Comparison of ENCODE assay signal across 12 mouse cellular contexts in genomic region chr5:4661420-4662197, GRCm38 (mm10).
A peak's percentile ranks its signal among the peaks of the same experiment; 100 is the strongest.
DNase-seq lines count a peak whose midpoint lies in the region; ATAC-seq lines count a peak whose summit lies in the region.
"Had no signal": no experiment of that assay in that cellular context is flagged by ENCODE, and none has a peak within 500 bp of the region (broad histone marks: within the 10 kb centered on the region; RNA-seq: fewer than 3 reads in every experiment).

No protein-coding gene starts in this region.

- H3K9ac ChIP-seq in heart, embryonic 13.5 days, result no peak overlapping the region
- no peak overlapping the region for H3K9ac ChIP-seq in intestine, embryonic 14.5 days (ENCODE audit: low read length)
- no peak overlapping the region for H3K9ac ChIP-seq in limb, embryonic 12.5 days (replicated peaks)

- 39% methylated on average over 12 of the region's 12 CpGs for WGBS in heart, embryonic 13.5 days
- WGBS in intestine, embryonic 14.5 days, result 12% methylated on average over 12 of the region's 12 CpGs
- 16% methylated on average over 12 of the region's 12 CpGs for WGBS in limb, embryonic 12.5 days

- H3K4me3 ChIP-seq in heart, embryonic 13.5 days, result no peak overlapping the region
- peak overlapping the region; percentile 7; the same call in 1 of the 2 replicates for H3K4me3 ChIP-seq in intestine, embryonic 14.5 days (ENCODE audit: low read depth, low read length)
- H3K4me3 ChIP-seq in limb, embryonic 12.5 days (replicated peaks), result no peak overlapping the region

- DNase-seq in heart, adult 8-10 months (ENCODE audit: low spot score), result no peak
- DNase-seq in intestine, embryonic 14.5 days (ENCODE audit: low spot score), result no peak
- DNase-seq in lung, postnatal 25 days (ENCODE audit: low spot score), result peak; percentile 35
- no peak for DNase-seq in T-cell, adult 2 months (ENCODE audit: low spot score)
- no peak for DNase-seq in adrenal gland, adult 2 months
- DNase-seq: cerebellum, adult 11 months; layer of hippocampus, postnatal 36 days; midbrain, embryonic 14.5 days; right cerebral cortex, postnatal 25 days had no signal

- H3K27me3 ChIP-seq in heart, embryonic 13.5 days (replicated peaks), result no peaks in the 10 kb centered on the region
- no peaks in the 10 kb centered on the region for H3K27me3 ChIP-seq in intestine, embryonic 14.5 days (replicated peaks; ENCODE audit: control insufficient read depth, insufficient read depth, low read length)
- H3K27me3 ChIP-seq in limb, embryonic 12.5 days, result no peaks in the 10 kb centered on the region

- no peak overlapping the region for H3K27ac ChIP-seq in heart, embryonic 13.5 days (replicated peaks)
- H3K27ac ChIP-seq in intestine, embryonic 14.5 days (ENCODE audit: low read depth), result peak overlapping the region; percentile 34
- H3K27ac ChIP-seq in limb, embryonic 12.5 days, result no peak overlapping the region

- H3K4me2 ChIP-seq in heart, embryonic 13.5 days, result peak overlapping the region; percentile 30; the same call in 1 of the 2 replicates
- H3K4me2 ChIP-seq in intestine, embryonic 14.5 days (ENCODE audit: low read length), result peak overlapping the region; percentile 39
- peak overlapping the region; percentile 30 for H3K4me2 ChIP-seq in limb, embryonic 12.5 days

- peaks cover 7% of the 10 kb centered on the region; the same call in 1 of the 2 replicates for H3K9me3 ChIP-seq in heart, embryonic 13.5 days
- peaks cover 7% of the 10 kb centered on the region; the same call in 1 of the 2 replicates for H3K9me3 ChIP-seq in intestine, embryonic 14.5 days (ENCODE audit: control insufficient read depth, low read length)
- peaks cover 5% of the 10 kb centered on the region for H3K9me3 ChIP-seq in limb, embryonic 12.5 days

- no peaks in the 10 kb centered on the region for H3K36me3 ChIP-seq in heart, embryonic 13.5 days
- H3K36me3 ChIP-seq in intestine, embryonic 14.5 days (ENCODE audit: control insufficient read depth, insufficient read depth, low read length), result no peaks in the 10 kb centered on the region
- no peaks in the 10 kb centered on the region for H3K36me3 ChIP-seq in limb, embryonic 12.5 days

- no peak for ATAC-seq in heart, embryonic 13.5 days (ENCODE audit: extremely low read depth, insufficient number of reproducible peaks, low FRiP score, low TSS enrichment)
- ATAC-seq in intestine, embryonic 14.5 days (replicated peaks; ENCODE audit: low FRiP score, low TSS enrichment, low read depth), result no peak
- no peak for ATAC-seq in limb, embryonic 12.5 days (ENCODE audit: insufficient number of reproducible peaks, insufficient read depth, low FRiP score, low TSS enrichment, low read depth)
- ATAC-seq in megakaryocyte progenitor cell, adult 5-6 weeks (replicated peaks; ENCODE audit: poor library complexity), result no peak

- peaks cover 15% of the 10 kb centered on the region for H3K4me1 ChIP-seq in heart, embryonic 13.5 days
- H3K4me1 ChIP-seq in intestine, embryonic 14.5 days (replicated peaks; ENCODE audit: control insufficient read depth, insufficient read depth, low read length), result peaks cover 27% of the 10 kb centered on the region
- H3K4me1 ChIP-seq in limb, embryonic 12.5 days (replicated peaks), result peaks cover 24% of the 10 kb centered on the region
